Mouse (Mus musculus) urinary bladder, postnatal 4 days (tissue): ENCODE measurements around the gene Acat1.

Experiments
- DNase-seq, 2 experiments: peaks; one replicate each; pipeline ENCODE4 v3.0.0; 2021 to 2022; ENCODE audit warnings: low spot score in 2 of 2

Acat1 gene

DNA sequence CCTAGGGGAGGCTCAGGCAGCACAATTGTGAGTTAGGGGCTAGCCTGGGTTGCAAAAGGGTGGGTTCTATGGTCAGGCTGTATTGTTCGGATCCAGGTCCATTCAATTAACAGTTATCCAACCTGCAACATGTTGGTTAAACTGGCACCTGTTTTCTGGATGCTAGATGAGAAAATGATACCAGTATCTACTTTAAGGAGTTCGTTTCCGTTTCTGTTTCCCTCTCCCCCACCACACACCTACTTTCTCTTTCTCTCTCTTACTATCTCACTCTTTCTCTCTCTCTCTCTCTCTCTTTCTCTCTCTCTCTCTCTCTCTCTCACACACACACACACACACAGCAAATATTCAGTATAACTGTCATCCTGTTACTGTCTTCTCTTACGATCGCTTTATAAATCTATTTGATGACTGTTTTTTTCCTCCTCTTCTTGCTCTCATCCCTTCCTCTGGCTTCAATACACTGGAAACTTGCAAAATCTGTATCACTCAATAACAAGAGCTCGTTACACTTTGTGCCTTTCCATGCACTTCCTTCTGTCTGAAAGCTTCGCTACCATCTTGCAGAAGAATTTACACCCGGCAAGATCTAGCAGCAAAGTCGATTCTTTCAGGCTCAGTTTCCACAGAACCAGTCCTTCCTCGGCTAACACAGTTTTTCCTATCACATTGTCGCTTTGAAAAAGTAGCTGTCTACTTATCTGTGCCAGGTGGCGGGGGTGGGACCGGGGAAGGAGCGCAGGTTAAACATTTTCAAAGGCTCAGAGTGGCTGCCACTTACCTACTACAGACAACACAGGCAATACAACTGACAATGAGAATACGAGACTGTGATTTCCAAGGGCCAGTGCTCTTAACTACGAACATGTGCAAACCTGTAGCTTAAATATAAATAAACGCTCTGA is 74.5 kb downstream of the Acat1 start:
- DNase-seq: no peak
